Mouse (Mus musculus): ENCODE data around the gene Pgc. TPM values are rescaled to one million over a fixed set of nuclear protein-coding genes. Genes with fewer than 3 reads are reported as not detected.

Pgc gene
- polyA plus RNA-seq, 1 experiment from 2014 or later = not detected

GRCm38 (mm10) chr17:47712889-47713571 is 13.6 kb upstream of the Pgc start:
- WGBS = 50% methylated on average over 11 of the region's 22 CpGs
- Histone ChIP-seq H3K9me3 (ENCODE audit: control insufficient read depth, low read length) (no peaks in the 10 kb centered on the region), H3K27me3 (ENCODE audit: control insufficient read depth, insufficient read depth, low read length) (no peaks in the 10 kb centered on the region), H3K4me2 (replicated peaks; ENCODE audit: low read depth, low read length) (no peak overlapping the region), H3K4me3 (ENCODE audit: low read depth, low read length) (no peak overlapping the region), H3K36me3 (ENCODE audit: control insufficient read depth, insufficient read depth, low read length) (no peaks in the 10 kb centered on the region), H3K9ac (ENCODE audit: low read depth, low read length) (no peak overlapping the region), H3K27ac (ENCODE audit: low read depth, low read length) (no peak overlapping the region), H3K4me1 (replicated peaks; ENCODE audit: control insufficient read depth, insufficient read depth, low read length) (no peaks in the 10 kb centered on the region)
- DNase-seq (ENCODE audit: low spot score) = no peak
- ATAC-seq (ENCODE audit: low FRiP score) = no peak

GRCm38 (mm10) chr17:47715037-47715436 is 11.6 kb upstream of the Pgc start:
- no peak for ATAC-seq (ENCODE audit: low FRiP score)
- Histone ChIP-seq H3K27ac (ENCODE audit: low read depth, low read length) (no peak overlapping the region), H3K4me3 (ENCODE audit: low read depth, low read length) (no peak overlapping the region), H3K27me3 (ENCODE audit: control insufficient read depth, insufficient read depth, low read length) (no peaks in the 10 kb centered on the region), H3K4me2 (replicated peaks; ENCODE audit: low read depth, low read length) (no peak overlapping the region), H3K36me3 (ENCODE audit: control insufficient read depth, insufficient read depth, low read length) (no peaks in the 10 kb centered on the region), H3K4me1 (replicated peaks; ENCODE audit: control insufficient read depth, insufficient read depth, low read length) (no peaks in the 10 kb centered on the region), H3K9me3 (ENCODE audit: control insufficient read depth, low read length) (no peaks in the 10 kb centered on the region), H3K9ac (ENCODE audit: low read depth, low read length) (no peak overlapping the region)
- 56% methylated on average over 3 of the region's 3 CpGs for WGBS
- DNase-seq (ENCODE audit: low spot score) = no peak

GRCm38 (mm10) chr17:47721183-47721582 is 5.5 kb upstream of the Pgc start:
- 86% methylated on average over 4 of the region's 4 CpGs for WGBS
- Histone ChIP-seq H3K36me3 (ENCODE audit: control insufficient read depth, insufficient read depth, low read length) (no peaks in the 10 kb centered on the region), H3K9me3 (ENCODE audit: control insufficient read depth, low read length) (no peaks in the 10 kb centered on the region), H3K4me3 (ENCODE audit: low read depth, low read length) (no peak overlapping the region), H3K27ac (ENCODE audit: low read depth, low read length) (no peak overlapping the region), H3K27me3 (ENCODE audit: control insufficient read depth, insufficient read depth, low read length) (no peaks in the 10 kb centered on the region), H3K4me2 (replicated peaks; ENCODE audit: low read depth, low read length) (no peak overlapping the region), H3K9ac (ENCODE audit: low read depth, low read length) (no peak overlapping the region), H3K4me1 (replicated peaks; ENCODE audit: control insufficient read depth, insufficient read depth, low read length) (no peaks in the 10 kb centered on the region)
- ATAC-seq (ENCODE audit: low FRiP score) = no peak
- no peak for DNase-seq (ENCODE audit: low spot score)

GRCm38 (mm10) chr17:47730633-47731575 is 4.3 kb downstream of the Pgc start:
- H3K4me2 ChIP-seq (replicated peaks; ENCODE audit: low read depth, low read length) = no peak overlapping the region
- no peaks in the 10 kb centered on the region for H3K4me1 ChIP-seq (replicated peaks; ENCODE audit: control insufficient read depth, insufficient read depth, low read length)
- no peak overlapping the region for H3K4me3 ChIP-seq (ENCODE audit: low read depth, low read length)
- WGBS = 54% methylated on average over 24 of the region's 24 CpGs
- H3K36me3 ChIP-seq (ENCODE audit: control insufficient read depth, insufficient read depth, low read length) = no peaks in the 10 kb centered on the region
- no peaks in the 10 kb centered on the region for H3K27me3 ChIP-seq (ENCODE audit: control insufficient read depth, insufficient read depth, low read length)
- no peak overlapping the region for H3K9ac ChIP-seq (ENCODE audit: low read depth, low read length)
- no peaks in the 10 kb centered on the region for H3K9me3 ChIP-seq (ENCODE audit: control insufficient read depth, low read length)
- H3K27ac ChIP-seq (ENCODE audit: low read depth, low read length) = no peak overlapping the region
- DNase-seq (ENCODE audit: low spot score) (peak; percentile 19), ATAC-seq (ENCODE audit: low FRiP score) (no peak)

- no peak overlapping the region for H3K4me3 ChIP-seq (ENCODE audit: low read depth, low read length)
- no peak overlapping the region for H3K9ac ChIP-seq (ENCODE audit: low read depth, low read length)
- ATAC-seq (ENCODE audit: low FRiP score) (no peak), DNase-seq (ENCODE audit: low spot score) (no peak)
- no peaks in the 10 kb centered on the region for H3K9me3 ChIP-seq (ENCODE audit: control insufficient read depth, low read length)
- 72% methylated on average over 14 of the region's 14 CpGs for WGBS
- H3K27me3 ChIP-seq (ENCODE audit: control insufficient read depth, insufficient read depth, low read length) = peaks cover 17% of the 10 kb centered on the region
- H3K4me2 ChIP-seq (replicated peaks; ENCODE audit: low read depth, low read length) = no peak overlapping the region
- no peak overlapping the region for H3K27ac ChIP-seq (ENCODE audit: low read depth, low read length)
- H3K36me3 ChIP-seq (ENCODE audit: control insufficient read depth, insufficient read depth, low read length) = no peaks in the 10 kb centered on the region
- peaks cover 10% of the 10 kb centered on the region for H3K4me1 ChIP-seq (replicated peaks; ENCODE audit: control insufficient read depth, insufficient read depth, low read length)
Observed at GRCm38 (mm10) chr17:47735553-47736100, 9.0 kb downstream of the Pgc start.

GRCm38 (mm10) chr17:47736856-47737255 is 10.2 kb downstream of the Pgc start, which contains the start of gene Tfeb:
TSS of gene Tfeb (plus strand) at chr17:47737030.
- Histone ChIP-seq H3K36me3 (ENCODE audit: control insufficient read depth, insufficient read depth, low read length) (no peaks in the 10 kb centered on the region), H3K27ac (ENCODE audit: low read depth, low read length) (no peak within 1 kb of the TSS), H3K9me3 (ENCODE audit: control insufficient read depth, low read length) (no peaks in the 10 kb centered on the region), H3K4me2 (replicated peaks; ENCODE audit: low read depth, low read length) (peak within 1 kb of the TSS; percentile 97), H3K4me1 (replicated peaks; ENCODE audit: control insufficient read depth, insufficient read depth, low read length) (peaks cover 10% of the 10 kb centered on the region), H3K4me3 (ENCODE audit: low read depth, low read length) (peak within 1 kb of the TSS; percentile 56), H3K9ac (ENCODE audit: low read depth, low read length) (peak within 1 kb of the TSS; percentile 47), H3K27me3 (ENCODE audit: control insufficient read depth, insufficient read depth, low read length) (peaks cover 17% of the 10 kb centered on the region)
- DNase-seq (ENCODE audit: low spot score) = peak; percentile 99
- under 1% methylated on average over 45 of the region's 47 CpGs for WGBS
- ATAC-seq (ENCODE audit: low FRiP score) = peak; percentile 75

GRCm38 (mm10) chr17:47737271-47738065 is 10.8 kb downstream of the Pgc start:
- no peaks in the 10 kb centered on the region for H3K9me3 ChIP-seq (ENCODE audit: control insufficient read depth, low read length)
- WGBS = 0% methylated on average over 46 of the region's 60 CpGs
- H3K4me3 ChIP-seq (ENCODE audit: low read depth, low read length) = peak overlapping the region; percentile 56
- no peaks in the 10 kb centered on the region for H3K36me3 ChIP-seq (ENCODE audit: control insufficient read depth, insufficient read depth, low read length)
- H3K9ac ChIP-seq (ENCODE audit: low read depth, low read length) = peak overlapping the region; percentile 47
- DNase-seq (ENCODE audit: low spot score) = peak; percentile 71
- no peak overlapping the region for H3K27ac ChIP-seq (ENCODE audit: low read depth, low read length)
- H3K4me1 ChIP-seq (replicated peaks; ENCODE audit: control insufficient read depth, insufficient read depth, low read length) = peaks cover 10% of the 10 kb centered on the region
- ATAC-seq (ENCODE audit: low FRiP score) = peak; percentile 77
- peaks cover 17% of the 10 kb centered on the region for H3K27me3 ChIP-seq (ENCODE audit: control insufficient read depth, insufficient read depth, low read length)
- H3K4me2 ChIP-seq (replicated peaks; ENCODE audit: low read depth, low read length) = peak overlapping the region; percentile 97
